Mouse (Mus musculus): Measurements from ENCODE around the gene Ifi203. TPM values are rescaled to one million over a fixed set of nuclear protein-coding genes. Genes with fewer than 3 reads are reported as not detected.
"Not testable (repeated sequence)": the region's sequence is repeated elsewhere in the genome, so short reads cannot be mapped to it uniquely, and the experiment has no call there.

The Ifi203 gene
- total RNA-seq, 2 experiments from 2014 or later = 0.53 to 0.59 TPM

GRCm38 (mm10) chr1:173905885-173906284, 36.6 kb downstream of the Ifi203 start:
- DNase-seq (ENCODE audit: low spot score in 2 of 2) = not testable (repeated sequence)

DNA sequence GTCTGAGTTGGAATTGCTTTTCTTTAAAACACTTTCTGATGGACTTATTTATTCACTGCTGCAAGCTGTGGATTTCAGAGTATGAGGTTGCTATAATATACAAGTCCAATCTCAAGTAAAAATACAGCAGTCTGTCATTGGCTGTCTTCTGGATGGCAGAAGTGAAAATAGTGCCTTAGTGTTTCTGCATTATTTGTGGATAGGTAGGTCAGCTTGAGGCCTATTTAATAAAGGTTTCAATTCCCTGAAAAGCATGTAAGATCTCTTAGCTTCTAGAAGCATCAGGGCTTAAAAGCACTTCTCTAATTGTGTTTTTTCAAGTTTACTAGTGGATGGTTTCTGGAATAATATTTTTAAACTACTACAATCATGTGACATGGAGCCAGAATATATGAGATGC, 52.7 kb downstream of the Ifi203 start:
- DNase-seq (ENCODE audit: low spot score in 2 of 2) = not testable (repeated sequence)

DNA sequence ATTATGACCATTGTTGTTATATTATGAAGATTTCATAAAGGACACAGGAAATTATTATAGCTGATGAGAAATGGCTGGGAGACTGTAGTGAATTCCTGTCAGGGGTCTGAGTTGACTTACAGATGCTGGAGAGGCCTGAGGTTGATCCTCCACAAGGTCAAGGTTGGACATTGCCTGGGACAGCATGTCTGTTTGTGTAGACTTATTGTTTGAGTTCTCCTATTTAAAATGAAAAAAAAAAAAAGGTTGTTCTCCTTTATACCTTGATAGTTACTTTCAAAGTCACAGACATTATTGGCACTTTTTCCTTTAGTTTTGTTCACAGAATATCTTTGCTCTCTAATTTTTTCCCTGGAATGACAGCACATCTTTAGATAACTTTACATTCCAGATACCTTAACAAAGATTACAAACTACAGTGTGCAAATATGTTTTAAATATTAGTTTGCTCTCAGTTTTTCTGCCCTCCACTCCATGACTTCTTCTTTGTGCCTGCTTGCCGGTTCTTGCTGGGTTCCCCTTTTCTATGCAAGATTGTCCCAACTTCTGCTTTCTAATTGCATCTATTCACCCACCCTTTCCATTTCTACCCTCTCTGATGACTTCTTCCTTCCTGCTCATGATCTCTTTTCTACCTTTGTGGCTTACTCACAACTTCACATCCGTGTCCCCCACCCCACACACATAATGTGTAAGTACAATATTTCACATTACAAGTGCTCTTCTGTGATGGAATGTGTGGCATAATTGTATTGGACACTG, 55.3 kb downstream of the Ifi203 start:
- not testable (repeated sequence) for DNase-seq (ENCODE audit: low spot score in 2 of 2)

DNA sequence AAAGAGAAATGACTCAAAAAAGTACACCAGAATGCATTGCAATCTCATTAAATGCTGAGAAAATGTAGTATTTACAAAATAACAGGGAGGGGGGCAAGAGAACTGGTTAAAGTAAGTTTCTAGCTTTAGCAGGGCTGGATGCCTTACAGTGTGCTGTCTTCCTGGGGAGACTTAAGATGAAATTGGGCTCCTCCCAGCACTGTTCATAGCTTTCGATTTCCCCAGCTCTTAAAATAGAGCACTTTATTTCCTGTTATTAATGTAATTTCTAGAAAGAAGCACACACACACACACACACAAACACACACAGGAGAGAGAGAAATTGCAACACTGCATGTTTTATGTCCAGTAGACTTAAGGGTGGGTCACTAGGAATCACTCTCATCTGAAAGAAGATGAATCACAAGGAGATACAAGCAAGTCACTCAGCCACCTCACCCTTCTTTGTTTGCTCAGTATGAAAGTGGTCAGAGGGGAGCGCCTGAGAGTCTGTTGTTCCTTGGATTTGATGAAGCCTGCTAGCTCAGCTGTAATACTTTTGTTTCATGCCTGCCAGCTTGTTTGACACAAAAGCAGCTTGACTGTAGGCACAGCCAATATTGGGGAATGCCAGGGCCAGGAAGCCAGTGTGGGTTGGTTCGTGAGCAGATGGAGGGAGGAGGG, 62.3 kb downstream of the Ifi203 start:
- not testable (repeated sequence) for DNase-seq (ENCODE audit: low spot score in 2 of 2)

DNA sequence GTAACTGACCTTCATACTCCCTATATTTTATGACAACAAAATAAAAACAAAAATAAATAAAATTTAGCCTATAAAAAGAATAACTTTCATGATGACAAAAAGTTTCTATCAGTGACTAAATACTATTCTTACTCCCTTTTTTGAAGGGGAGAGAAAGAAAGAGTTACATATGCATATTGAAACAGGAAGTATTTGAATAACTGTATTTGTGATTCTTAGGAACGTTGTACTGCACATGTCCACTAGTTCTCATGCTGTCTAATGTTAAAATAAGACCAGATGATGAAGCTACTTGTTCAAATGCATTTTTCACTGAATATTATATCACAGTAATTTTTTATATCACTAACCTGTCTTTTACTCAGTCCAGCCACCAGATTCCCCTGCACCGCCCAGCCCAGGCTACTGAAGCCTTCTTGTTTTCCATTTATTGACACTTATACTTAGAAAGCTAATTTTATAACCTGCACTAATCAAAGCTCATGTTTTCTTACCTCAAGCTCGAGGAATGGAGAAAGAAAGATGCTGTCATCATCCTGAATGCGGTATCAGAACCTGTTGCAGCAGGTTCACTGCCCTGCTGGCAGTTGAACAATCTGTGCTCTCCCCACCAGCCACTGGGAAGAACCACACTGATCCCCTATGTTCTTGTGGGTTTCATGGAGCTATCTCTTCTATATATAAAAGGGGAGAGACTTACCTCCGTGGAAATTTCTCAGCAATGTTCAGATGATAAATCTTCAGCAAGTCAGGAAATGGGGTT, 63.1 kb downstream of the Ifi203 start:
- not testable (repeated sequence) for DNase-seq (ENCODE audit: low spot score in 2 of 2)

GRCm38 (mm10) chr1:173878264-173878663, 64.2 kb downstream of the Ifi203 start:
- DNase-seq (ENCODE audit: low spot score in 2 of 2) = not testable (repeated sequence)

GRCm38 (mm10) chr1:173877125-173877524, 65.3 kb downstream of the Ifi203 start:
- DNase-seq (ENCODE audit: low spot score in 2 of 2) = not testable (repeated sequence)

Other genes with a start within 250 kb of the Ifi203 start
- under 1 TPM; 0.19 to 0.21 TPM for gene Ifi207, start 200.9 kb downstream of the Ifi203 start, total RNA-seq (2021)
- gene Ifi204, start 175.7 kb downstream of the Ifi203 start, total RNA-seq (2021) = under 1 TPM in 1 of 2 experiments, not detected in 1; 0.14 TPM
- gene Ifi211, start 29.6 kb downstream of the Ifi203 start, total RNA-seq (2021) = not detected
- 1 to 10 TPM in 1 of 2 experiments, under 1 TPM in 1; 0.86 to 1.6 TPM for gene Mndal, start 181 bp downstream of the Ifi203 start, total RNA-seq (2021)
- not detected for gene Ifi202b, start 40.1 kb upstream of the Ifi203 start, total RNA-seq (2021)
- not detected for gene Ifi205, start 89.1 kb upstream of the Ifi203 start, total RNA-seq (2021)
- gene Olfr433, start 98.0 kb upstream of the Ifi203 start, total RNA-seq (2021) = not detected
- gene Olfr432, start 106.5 kb upstream of the Ifi203 start, total RNA-seq (2021) = not detected
- gene Olfr430, start 123.9 kb upstream of the Ifi203 start, total RNA-seq (2021) = not detected
- not detected for gene Olfr429, start 141.7 kb upstream of the Ifi203 start, total RNA-seq (2021)
- gene Olfr427, start 154.2 kb upstream of the Ifi203 start, total RNA-seq (2021) = not detected
- gene Olfr231, start 178.5 kb upstream of the Ifi203 start, total RNA-seq (2021) = not detected
- not detected for gene Olfr424, start 188.8 kb upstream of the Ifi203 start, total RNA-seq (2021)
- not detected for gene Olfr420, start 213.0 kb upstream of the Ifi203 start, total RNA-seq (2021)
- under 1 TPM; 0.05 to 0.07 TPM for gene Spta1, start 230.1 kb upstream of the Ifi203 start, total RNA-seq (2021)

Data from left cerebral cortex, adult 18-20 months (tissue).